Mouse (Mus musculus) kidney, adult 2 months (tissue): ENCODE data around the gene Clp1. TPM values are rescaled to one million over a fixed set of nuclear protein-coding genes. Genes with fewer than 3 reads are reported as not detected.

ENCODE experiments used
- DNase-seq: peaks from one replicate; pipeline ENCODE4 v3.0.0; 2021
- H3K27ac ChIP-seq: fragments of 200-500 bp; 2 replicates; pipeline ENCODE4 v1.5.1; 2012; ENCODE audit warnings: low read depth, low read length, control low read depth, inconsistent platforms; ENCODE audit not compliant: insufficient read depth
- H3K27me3 ChIP-seq: fragments of 200-500 bp; replicated peaks from 2 replicates; pipeline ENCODE4 v1.6.1; 2012; ENCODE audit warnings: mild to moderate bottlenecking, moderate library complexity, low read length, inconsistent platforms; ENCODE audit not compliant: control insufficient read depth, insufficient read depth
- H3K36me3 ChIP-seq: fragments of 200-500 bp; 2 replicates; pipeline ENCODE4 v1.6.1; 2012; ENCODE audit warnings: mild to moderate bottlenecking, moderate library complexity, low read length, inconsistent platforms; ENCODE audit not compliant: control insufficient read depth, insufficient read depth
- H3K4me1 ChIP-seq: fragments of 200-500 bp; 2 replicates; pipeline ENCODE4 v1.6.1; 2011; ENCODE audit warnings: low read length; ENCODE audit not compliant: control insufficient read depth, insufficient read depth
- H3K4me3 ChIP-seq: fragments of 200-500 bp; 2 replicates; pipeline ENCODE4 v1.5.1; 2011; ENCODE audit warnings: mild to moderate bottlenecking, low read depth, low read length, control low read depth; ENCODE audit not compliant: insufficient read depth
- CTCF ChIP-seq: fragments of 200-500 bp; conservative IDR thresholded peaks from 2 replicates; pipeline ENCODE4 v1.5.1; 2011; ENCODE audit warnings: low read depth, mild to moderate bottlenecking, control low read depth, low read length, moderate library complexity, mixed read lengths; ENCODE audit not compliant: insufficient read depth, insufficient read length
- POLR2A ChIP-seq: fragments of 200-500 bp; IDR thresholded peaks from one replicate; pipeline ENCODE4 v1.6.1; 2011; ENCODE audit warnings: low read depth, low read length, control low read depth
- WGBS: fragments of 180-500 bp; shearing (Covaris S2); methylation state at CpG from one replicate; pipeline ENCODE4 v1.1.7; 2018; 5-methylcytosine and 5-hydroxymethylcytosine counted together
- polyA plus RNA-seq: library from polyadenylated mRNA; depleted of rRNA; stranded (reverse); fragments of >200 nt; gene quantifications from 2 replicates; pipeline ENCODE4 v1.2.3, GENCODE M21; 2012; rRNA removed

Gene Clp1
- polyA plus RNA-seq, 1 experiment = 11.1 TPM

GRCm38 (mm10) chr2:84690050-84690449, 37.1 kb downstream of the Clp1 start:
- TF ChIP-seq CTCF = no peak
- no peak for DNase-seq
- Histone ChIP-seq H3K27ac (no peak overlapping the region), H3K4me1 (no peaks in the 10 kb centered on the region), H3K36me3 (peaks cover 14% of the 10 kb centered on the region), H3K4me3 (no peak overlapping the region), H3K27me3 (no peaks in the 10 kb centered on the region)
- 88% methylated on average over 12 of the region's 12 CpGs for WGBS

- WGBS = 72% methylated on average over 2 of the region's 2 CpGs
- H3K36me3 ChIP-seq = peaks cover 14% of the 10 kb centered on the region
- DNase-seq = no peak
These were observed 38.9 kb downstream of the Clp1 start for GRCm38 (mm10) chr2:84688080-84688844.

GRCm38 (mm10) chr2:84682605-84683183, 44.5 kb downstream of the Clp1 start:
- peaks cover 4% of the 10 kb centered on the region for H3K36me3 ChIP-seq
- no peaks in the 10 kb centered on the region; the same call in 1 of the 2 replicates for H3K4me1 ChIP-seq
- TF ChIP-seq CTCF (no peak), POLR2A (no peak)
- no peaks in the 10 kb centered on the region for H3K27me3 ChIP-seq
- no peak for DNase-seq
- no peak overlapping the region for H3K27ac ChIP-seq
- H3K4me3 ChIP-seq = no peak overlapping the region
- WGBS = 74% methylated on average over 6 of the region's 6 CpGs

More at GRCm38 (mm10) chr2:84688080-84688844, 38.9 kb downstream of the Clp1 start:
- Histone ChIP-seq H3K4me1 (no peaks in the 10 kb centered on the region), H3K4me3 (no peak overlapping the region), H3K27me3 (no peaks in the 10 kb centered on the region), H3K27ac (no peak overlapping the region)
- no peak for TF ChIP-seq POLR2A
- TF ChIP-seq CTCF = no peak

- Histone ChIP-seq H3K36me3 (no peaks in the 10 kb centered on the region; the same call in 1 of the 2 replicates), H3K27me3 (no peaks in the 10 kb centered on the region), H3K27ac (no peak within 1 kb of the TSS), H3K4me3 (peak within 1 kb of the TSS; percentile 96), H3K4me1 (no peaks in the 10 kb centered on the region; the same call in 1 of the 2 replicates)
- no peak for DNase-seq
- 11% methylated on average over 8 of the region's 8 CpGs for WGBS
- TF ChIP-seq POLR2A (no peak), CTCF (no peak)
These were observed 48.1 kb downstream of the Clp1 start, which contains the start of gene Tmx2 for GRCm38 (mm10) chr2:84679016-84679415. Tmx2 (minus strand) TSS chr2:84679140.

GRCm38 (mm10) chr2:84677968-84678880, 48.9 kb downstream of the Clp1 start, which contains the start of the genes Gm28635 and Med19:
Gm28635 (minus strand) TSS chr2:84678041.
Med19 (plus strand) TSS chr2:84678402.
- DNase-seq = peak; percentile 100
- under 1% methylated on average over 44 of the region's 44 CpGs for WGBS
- no peak for TF ChIP-seq CTCF
- TF ChIP-seq POLR2A = peak; percentile 45
- Histone ChIP-seq H3K4me3 (peak within 1 kb of the TSS; percentile 96), H3K4me1 (no peaks in the 10 kb centered on the region; the same call in 1 of the 2 replicates), H3K36me3 (no peaks in the 10 kb centered on the region; the same call in 1 of the 2 replicates), H3K27me3 (no peaks in the 10 kb centered on the region), H3K27ac (peak within 1 kb of the TSS; percentile 64)

- H3K4me3 ChIP-seq = peak overlapping the region; percentile 65
- no peaks in the 10 kb centered on the region; the same call in 1 of the 2 replicates for H3K36me3 ChIP-seq
- no peak for DNase-seq
- no peaks in the 10 kb centered on the region for H3K27me3 ChIP-seq
- no peaks in the 10 kb centered on the region; the same call in 1 of the 2 replicates for H3K4me1 ChIP-seq
- H3K27ac ChIP-seq = peak overlapping the region; percentile 64
- 5% methylated on average over 22 of the region's 22 CpGs for WGBS
- TF ChIP-seq POLR2A (no peak), CTCF (peak; percentile 27; the same call in 1 of the 2 replicates)
These were observed 49.7 kb downstream of the Clp1 start for GRCm38 (mm10) chr2:84677270-84677967.

Other genes with a start within 250 kb of the Clp1 start
- gene Ctnnd1, start 76.6 kb downstream of the Clp1 start, polyA plus RNA-seq = 53.2 and 58.7 TPM in 2 replicates
- 0.02 TPM in 1 of 2 replicates, not detected in the other for gene Btbd18, start 68.3 kb downstream of the Clp1 start, polyA plus RNA-seq
- 29.6 and 32.2 TPM in 2 replicates for gene Selenoh, start 56.6 kb downstream of the Clp1 start, polyA plus RNA-seq
- gene Gm28635, start 49.3 kb downstream of the Clp1 start, polyA plus RNA-seq = not detected in 2 replicates
- 7.8 and 9.3 TPM in 2 replicates for gene Med19, start 48.9 kb downstream of the Clp1 start, polyA plus RNA-seq
- gene Tmx2, start 48.2 kb downstream of the Clp1 start, polyA plus RNA-seq = 188 and 193 TPM in 2 replicates
- gene Zdhhc5, start 12.2 kb downstream of the Clp1 start, polyA plus RNA-seq = 59.6 and 65.8 TPM in 2 replicates
- 0.46 and 0.48 TPM in 2 replicates for gene Ypel4, start 6.7 kb upstream of the Clp1 start, polyA plus RNA-seq
- 2.0 TPM in 2 replicates for gene Gm19426, start 16.3 kb upstream of the Clp1 start, polyA plus RNA-seq
- gene Serping1, start 48.1 kb upstream of the Clp1 start, polyA plus RNA-seq = 232 and 288 TPM in 2 replicates
- gene Ube2l6, start 71.5 kb upstream of the Clp1 start, polyA plus RNA-seq = 18.1 and 24.1 TPM in 2 replicates
- 2.6 TPM in 1 of 2 replicates, not detected in the other for gene Smtnl1, start 95.3 kb upstream of the Clp1 start, polyA plus RNA-seq
- gene Timm10, start 99.6 kb upstream of the Clp1 start, polyA plus RNA-seq = 62.2 and 90.3 TPM in 2 replicates
- 3.6 and 4.3 TPM in 2 replicates for gene Slc43a1, start 111.5 kb upstream of the Clp1 start, polyA plus RNA-seq
- gene Rtn4rl2, start 159.4 kb upstream of the Clp1 start, polyA plus RNA-seq = 1.4 and 1.5 TPM in 2 replicates
- 60.8 and 62.2 TPM in 2 replicates for gene Slc43a3, start 209.2 kb upstream of the Clp1 start, polyA plus RNA-seq